Mouse (Mus musculus) CD8-positive naive resting alpha-beta T cell, adult 2 months (primary cell): ENCODE measurements around the gene Cby3.
"Not testable (repeated sequence)": the region's sequence is repeated elsewhere in the genome, so short reads cannot be mapped to it uniquely, and the experiment has no call there.

Experiments used
- DNase-seq, 2 experiments: peaks; one replicate each; pipeline ENCODE4 v3.0.0; 2022; ENCODE audit warnings: low read depth in 2 of 2, low spot score in 2 of 2

The Cby3 gene

DNA sequence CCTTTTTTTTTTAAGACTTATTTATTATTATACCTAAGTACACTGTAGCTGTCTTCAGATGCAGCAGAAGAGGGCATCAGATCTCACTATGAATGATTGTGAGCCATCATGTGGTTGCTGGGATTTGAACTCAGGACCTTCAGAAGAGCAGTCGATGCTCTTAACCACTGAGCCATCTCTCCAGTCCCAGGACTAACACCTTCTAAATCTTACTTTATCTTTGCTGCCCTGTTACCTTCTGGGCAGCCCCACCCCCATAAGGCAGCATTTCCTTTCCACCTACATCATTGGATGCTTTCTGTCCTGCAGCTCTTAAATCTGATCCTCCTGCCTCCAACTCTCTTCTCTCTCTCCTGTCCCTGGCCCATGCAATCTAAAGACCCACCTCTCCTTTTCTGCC, 7.0 kb downstream of the Cby3 start:
- DNase-seq, result not testable (repeated sequence)

DNA sequence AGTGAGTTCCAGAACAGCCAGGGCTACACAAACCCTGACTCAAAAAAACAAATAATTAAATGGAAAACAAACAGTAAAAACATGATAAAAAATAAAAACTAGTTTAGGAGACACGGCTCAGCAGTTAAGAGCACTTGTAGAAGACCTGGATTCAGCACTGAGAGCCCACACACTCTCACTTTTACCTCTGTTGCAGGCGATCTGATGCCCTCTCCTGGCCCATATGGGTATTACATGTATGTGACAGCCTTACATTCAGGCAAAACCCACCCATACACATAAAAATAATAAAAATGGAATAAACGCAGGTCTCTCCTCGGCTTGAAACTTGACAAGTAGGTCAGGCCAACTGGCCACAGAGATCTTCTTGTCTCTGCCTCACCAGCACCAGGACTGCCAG, 10.3 kb downstream of the Cby3 start:
- DNase-seq, result peak; percentile 75 to 82

DNA sequence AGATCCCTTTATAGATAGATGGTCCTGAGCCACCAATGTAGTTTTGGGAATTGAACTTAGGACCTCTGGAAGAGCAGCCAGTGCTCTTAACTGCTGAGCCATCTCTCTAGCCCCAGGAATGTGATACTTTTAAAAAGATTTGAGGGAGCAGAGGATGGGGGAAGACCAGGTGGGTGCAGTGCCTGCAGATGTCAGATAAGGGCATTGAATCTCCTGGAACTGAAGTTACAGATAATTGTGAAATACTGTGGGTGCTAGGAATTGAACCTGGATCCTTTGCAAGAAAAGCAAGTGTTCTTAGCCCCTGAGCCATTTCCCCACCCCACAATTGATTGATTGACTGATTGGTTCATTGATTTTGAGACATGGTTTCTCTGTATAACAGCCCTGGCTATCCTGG, 11.1 kb downstream of the Cby3 start:
- DNase-seq, result no peak

DNA sequence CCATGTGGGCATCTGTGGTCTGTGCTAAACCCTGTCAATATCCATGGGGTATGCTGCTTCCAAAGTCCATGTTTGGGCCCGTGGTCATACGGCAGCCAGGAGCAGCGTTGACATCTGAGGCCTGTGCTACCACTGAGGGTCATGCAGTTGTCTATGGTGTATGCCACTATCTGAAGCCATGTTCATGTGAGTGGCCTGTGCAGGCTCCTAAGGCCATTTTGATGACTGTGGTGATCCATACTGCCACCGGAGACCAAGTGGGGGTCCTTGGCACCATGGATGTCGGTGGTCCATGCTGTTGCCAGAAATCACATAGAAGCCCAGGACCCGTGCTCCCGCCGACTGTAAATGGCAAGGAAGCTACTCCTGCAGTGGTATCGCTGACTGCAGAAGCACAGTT, 13.3 kb downstream of the Cby3 start:
- DNase-seq, result no peak

DNA sequence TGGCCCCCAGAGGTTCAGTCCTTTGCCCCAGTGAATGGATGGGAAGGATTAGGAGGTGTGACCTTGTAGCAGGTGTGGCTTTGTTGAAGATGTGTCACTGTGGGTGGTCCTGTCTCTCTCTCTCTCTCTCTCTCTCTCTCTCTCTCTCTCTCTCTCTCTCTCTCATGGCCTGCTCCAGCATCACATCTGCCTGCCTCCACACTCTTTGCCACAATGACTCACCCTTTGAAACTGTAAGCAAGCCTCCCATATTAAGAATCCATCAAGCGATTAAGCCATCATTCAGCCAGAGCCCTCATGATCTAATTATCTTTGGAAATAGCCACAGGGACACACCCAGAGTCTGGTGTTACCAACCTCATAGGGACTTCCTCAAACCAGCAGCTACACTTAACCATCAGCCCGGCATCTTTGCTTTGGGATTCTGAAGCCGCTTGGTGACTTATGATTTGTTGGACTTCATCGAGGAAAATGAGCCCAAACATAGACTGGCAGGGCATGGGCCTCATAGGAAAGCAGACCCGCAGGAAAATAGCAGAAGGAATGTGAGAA, 15.2 kb downstream of the Cby3 start:
- no peak for DNase-seq

DNA sequence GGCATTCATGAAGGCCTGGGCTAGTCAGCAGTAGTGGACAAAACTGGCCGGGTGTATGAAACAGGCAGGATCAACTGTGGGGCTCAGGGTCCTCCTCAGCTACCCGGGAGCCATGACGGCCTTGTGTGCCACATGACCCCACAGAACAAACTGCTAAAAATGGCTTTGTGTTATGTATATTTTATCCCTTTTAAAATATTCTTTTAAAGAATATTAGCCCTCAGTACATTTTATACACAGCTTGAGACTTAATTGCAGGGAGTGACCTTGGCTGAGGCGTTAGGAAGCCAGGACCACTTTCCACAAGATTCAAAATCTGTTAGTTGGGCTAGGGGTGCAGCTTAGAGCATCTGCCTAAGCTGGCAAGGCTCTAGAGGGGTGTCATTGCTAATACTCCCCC, 16.7 kb downstream of the Cby3 start:
- DNase-seq, result no peak

DNA sequence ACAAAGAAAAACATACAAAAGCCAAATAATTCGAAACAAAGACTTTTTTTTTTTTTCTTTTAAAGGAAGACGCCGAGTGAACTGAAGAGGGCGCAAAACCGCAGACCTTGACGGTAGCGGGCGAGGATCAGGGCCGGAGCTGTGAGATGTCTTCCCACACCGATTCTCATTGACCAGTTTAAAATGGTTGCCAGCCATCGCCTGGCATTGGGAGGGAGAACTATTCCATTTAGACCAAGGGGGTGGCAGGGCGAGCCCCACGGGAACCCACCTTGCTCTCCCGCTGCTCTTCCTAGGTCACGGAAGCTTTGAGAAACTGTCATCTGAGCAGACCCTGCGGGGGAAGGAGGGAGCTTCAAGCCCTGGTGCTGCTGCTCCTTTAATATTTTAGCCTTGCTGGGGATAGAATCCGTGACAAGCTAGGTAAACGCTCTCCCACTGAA, 17.2 kb downstream of the Cby3 start:
- DNase-seq, result peak; percentile 41 to 49

DNA sequence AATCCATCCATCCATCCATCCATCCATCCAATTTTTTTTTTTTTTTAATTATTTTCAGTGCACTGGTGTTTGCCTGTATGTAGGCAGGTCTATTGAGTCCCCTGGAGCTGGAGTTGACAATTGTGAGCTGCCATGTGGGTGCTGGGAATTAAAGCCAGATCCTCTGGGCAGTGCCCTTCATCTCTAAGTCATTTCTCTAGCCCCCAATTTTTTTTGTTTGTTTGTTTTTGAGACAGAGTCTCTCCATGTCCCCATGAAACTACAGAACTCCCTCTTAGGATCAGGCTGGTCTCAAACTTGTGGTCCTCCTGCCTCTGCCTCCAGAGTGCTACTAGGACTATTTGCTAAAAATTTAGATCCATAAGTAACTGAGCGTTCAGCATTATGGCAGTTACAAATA, 17.6 kb downstream of the Cby3 start:
- DNase-seq, result no peak

DNA sequence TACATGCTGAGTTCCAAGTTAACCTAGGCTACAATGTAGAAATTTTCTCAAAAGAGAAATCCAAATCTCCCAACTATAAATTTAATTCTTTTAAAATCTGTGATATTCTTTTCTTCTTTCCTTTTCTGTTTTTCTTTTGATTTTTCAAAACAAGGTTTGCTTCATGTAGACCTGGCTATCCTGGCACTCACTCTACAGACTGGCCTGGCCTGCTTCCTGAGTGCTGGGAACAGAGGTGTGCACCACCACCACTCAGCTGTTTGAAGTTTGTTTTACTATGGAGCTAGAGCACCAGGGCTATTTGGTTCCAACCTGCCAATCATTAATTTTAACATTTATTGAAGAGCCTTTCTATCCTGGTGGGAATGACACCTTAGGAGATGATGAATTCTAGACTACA, 18.8 kb downstream of the Cby3 start:
- no peak for DNase-seq

DNA sequence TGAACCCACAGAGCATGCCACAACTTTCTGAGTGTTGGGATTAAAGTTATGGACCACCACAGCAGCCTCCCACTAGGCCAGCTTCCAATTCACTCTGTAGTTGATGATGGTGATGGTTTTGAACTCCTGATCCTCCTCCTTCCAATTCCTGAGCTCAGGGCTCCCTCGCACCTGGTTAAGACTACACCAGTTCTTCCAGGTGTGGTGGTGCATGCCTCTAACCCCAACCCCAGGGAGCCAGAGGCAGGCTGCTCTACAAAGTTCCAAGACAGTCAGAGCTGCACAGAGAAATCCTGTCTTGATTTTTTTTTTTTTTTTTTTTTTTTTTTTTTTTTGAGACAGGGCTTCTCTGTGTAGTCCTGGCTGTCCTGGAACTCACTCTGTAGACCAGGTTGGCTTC, 19.4 kb downstream of the Cby3 start:
- DNase-seq, result no peak

DNA sequence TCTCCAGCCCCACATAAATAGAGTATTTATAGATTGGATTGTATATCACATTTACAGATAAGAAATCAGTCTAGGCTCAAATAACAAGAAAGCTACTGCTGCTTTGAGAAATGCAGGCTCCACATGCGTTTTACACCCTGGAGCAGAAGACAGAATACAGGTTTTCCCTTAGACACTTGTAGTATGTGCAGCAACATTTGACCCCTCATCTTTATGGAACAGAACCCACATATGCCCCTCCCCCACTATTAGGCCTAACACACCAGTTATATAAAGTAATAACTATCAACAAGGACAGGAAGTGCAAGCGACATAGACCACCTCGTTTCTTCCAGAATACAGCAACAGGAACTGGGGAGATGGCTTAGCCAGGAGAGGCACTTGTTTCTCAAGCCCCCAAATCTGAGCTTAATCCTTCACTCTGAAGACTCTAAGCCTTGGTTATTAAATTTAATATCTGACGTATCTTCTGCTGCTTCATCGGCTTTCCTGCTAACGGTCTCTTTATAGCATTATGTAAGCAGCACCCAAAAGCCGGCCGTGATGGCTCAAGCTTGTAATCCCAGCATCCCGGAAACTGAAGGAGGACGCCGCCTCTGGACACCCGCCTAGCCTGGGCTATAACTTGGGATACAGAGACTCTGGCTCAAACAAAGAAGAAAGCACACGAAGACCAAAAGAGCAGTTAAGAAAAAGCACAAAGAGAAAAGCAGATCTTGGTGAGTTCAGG, 20.2 kb downstream of the Cby3 start:
- no peak for DNase-seq

DNA sequence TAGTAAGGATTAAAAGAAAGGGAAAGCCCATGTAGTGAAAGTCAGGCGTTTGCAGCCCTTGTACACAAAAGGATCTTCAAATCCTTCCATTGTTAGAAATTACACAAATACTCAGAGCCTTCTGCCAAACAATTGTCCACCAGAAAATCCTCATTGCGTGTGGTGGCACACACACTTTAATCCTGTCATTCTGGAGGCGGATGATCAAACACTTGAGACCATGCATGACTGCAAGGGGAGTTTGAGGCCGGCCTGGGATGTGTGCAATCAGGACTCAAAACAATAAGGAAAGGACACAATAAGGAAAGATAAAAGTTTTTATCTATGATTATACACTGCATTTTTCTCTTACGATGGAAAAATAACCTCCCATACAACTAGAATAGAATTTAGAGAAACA, 21.2 kb downstream of the Cby3 start:
- no peak for DNase-seq

DNA sequence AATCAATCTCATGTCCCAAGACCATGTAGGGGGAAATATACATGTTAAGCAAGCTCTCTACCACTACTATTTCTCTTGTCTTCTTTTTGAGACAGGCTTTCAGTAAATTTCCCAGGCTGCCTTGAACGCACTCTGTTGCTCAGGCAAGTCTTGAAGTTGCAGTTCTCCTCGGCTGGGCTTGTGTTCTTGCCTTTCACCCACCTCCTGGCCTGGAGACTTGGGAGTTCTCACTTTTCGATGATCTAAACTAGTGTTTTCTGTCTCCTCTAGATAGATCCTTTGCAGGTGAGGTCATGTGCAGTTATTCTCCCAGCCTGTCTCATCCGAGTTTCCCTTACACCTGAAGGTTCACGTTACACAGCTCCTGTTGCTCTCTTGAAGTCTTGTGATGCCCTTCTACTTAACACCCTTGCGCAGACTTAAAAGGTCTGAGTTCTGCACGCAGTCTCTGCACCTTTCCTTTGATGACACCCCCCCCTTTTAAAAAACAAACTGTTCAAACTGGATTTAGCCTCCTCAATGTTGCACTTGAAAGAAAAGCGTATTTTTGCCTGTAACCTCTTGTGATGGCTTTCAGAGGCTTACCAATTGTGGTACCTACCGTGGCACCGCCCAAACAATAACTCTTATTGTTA, 22.0 kb downstream of the Cby3 start:
- DNase-seq, result no peak

DNA sequence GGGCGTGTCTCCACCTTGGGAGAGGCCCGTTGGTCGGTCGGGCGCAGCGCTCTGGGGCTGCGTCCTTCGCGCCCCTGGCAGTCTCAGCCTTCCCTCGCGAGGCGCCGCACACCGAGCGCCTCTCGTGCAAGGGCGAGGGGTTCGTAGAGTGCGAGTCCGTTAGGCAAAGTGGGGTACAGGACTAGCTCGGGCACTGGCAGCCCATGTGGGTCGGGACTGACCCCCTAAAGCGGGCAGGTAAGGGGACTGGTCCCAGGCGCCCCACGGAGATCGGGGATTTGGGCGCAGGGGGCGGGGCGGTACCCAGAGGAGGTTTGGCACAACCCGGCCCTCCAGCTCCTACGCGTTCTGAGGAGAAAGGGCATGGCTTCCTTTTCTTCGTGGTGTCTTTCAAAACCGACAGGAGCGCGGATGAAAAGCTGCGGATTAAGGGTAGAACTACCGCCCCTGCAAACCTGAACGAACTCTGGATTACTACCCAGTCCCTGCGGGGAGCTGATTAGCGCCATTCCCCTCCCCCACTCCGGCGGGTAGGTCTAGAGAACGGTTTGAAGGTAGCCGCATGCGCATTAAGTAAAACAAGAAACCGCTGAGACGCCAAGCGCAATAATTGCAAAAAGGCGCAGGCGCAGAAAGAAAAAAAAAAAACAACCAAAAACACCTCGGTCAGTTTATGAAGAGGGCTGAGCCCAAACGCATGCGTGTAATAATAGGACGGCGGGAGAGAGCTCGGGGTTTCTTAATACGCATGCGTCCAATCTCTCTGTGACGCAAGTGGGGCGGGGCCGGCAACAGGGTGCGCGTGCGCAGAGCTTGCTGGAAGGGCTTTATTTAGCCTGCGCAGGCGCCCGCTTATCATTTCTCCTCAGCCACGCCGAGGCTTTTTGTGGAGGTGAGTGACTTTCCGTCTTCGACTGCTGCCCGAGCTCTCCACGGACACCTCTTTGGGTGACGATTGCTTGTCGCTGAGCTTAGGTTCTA, 22.9 kb downstream of the Cby3 start, which contains the start of gene Hnrnph1:
Gene Hnrnph1 (plus strand): TSS at position 80 of the 981 bp plus-strand sequence.
- DNase-seq, result peak; percentile 99

DNA sequence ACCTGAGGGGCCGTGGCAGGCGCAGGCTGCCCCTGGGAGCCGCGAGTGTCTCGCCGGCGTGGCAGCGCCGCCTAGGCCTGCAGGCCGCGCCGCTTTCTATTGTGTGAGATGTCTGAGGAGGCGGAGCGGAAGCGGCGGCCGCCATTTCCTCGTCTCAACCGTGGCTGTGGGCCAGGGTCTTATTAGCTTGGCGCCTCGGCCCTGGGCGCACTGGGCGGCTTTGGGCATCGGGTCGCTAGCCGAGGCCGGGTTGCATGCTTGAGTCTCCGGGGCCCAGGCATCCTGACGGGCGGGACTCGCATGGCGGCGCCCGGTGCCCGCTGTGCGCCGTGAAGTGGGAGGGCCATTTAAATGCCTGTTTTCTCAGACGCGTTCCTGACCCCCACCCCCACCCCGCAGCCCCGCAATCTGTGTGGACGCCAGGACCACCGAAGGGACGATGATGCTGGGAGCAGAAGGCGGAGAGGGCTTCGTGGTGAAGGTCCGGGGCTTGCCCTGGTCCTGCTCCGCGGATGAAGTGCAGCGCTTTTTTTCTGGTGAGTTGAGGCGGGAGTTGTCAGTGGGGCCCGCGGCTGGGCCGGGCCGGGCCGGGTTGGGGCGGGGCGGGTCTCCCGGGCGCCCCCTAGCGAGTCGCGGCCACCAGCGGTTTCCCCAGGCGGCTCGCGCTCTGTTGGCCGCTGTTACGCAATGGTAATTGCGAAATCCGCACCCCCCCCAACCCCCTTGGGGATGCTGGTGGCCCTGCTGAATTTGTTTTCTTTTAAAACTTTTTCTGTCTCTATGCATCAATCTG, 23.8 kb downstream of the Cby3 start:
- DNase-seq, result peak; percentile 74 to 75

DNA sequence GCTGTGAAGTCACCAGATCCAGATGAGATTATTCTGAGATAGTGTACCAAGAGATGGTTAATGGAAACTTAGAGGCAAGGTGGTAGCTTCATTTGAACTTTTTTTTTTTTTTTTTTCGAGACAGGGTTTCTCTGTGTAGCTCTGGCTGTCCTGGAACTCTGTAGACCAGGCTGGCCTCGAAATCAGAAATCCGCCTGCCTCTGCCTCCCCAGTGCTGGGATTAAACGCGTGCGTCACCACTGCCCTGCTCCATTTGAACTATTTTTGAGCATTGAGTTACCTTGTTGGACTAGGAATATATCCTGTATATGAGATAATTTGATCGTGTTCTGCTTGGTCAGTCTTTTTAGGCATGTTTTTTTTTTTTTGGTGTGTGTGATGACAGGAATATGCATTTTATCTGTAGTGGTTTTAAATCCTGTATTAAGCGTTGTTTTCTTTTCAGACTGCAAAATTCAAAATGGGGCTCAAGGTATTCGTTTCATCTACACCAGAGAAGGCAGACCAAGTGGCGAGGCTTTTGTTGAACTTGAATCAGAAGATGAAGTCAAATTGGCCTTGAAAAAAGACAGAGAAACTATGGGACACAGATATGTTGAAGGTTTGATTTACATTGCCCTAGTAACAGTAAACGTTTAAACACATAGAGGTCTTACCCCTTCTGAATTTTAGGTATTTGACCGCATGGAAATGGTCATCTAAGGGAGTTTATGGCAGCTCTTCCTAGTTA, 24.9 kb downstream of the Cby3 start:
- DNase-seq, result no peak

DNA sequence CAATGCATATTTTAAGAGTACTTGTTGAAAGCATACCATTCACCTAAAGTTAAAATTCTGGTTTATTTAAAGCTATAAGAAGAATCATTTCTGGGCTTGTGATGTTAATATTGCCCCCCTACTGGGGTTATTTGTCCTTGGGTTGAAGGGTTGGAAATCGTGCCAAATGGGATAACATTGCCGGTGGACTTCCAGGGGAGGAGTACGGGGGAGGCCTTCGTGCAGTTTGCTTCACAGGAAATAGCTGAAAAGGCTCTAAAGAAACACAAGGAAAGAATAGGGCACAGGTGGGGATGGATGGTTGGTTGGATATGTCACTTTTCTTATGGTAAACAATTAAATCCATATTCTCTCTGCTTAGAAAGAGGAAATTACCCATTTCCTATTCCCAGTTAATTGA, 27.0 kb downstream of the Cby3 start:
- no peak for DNase-seq

DNA sequence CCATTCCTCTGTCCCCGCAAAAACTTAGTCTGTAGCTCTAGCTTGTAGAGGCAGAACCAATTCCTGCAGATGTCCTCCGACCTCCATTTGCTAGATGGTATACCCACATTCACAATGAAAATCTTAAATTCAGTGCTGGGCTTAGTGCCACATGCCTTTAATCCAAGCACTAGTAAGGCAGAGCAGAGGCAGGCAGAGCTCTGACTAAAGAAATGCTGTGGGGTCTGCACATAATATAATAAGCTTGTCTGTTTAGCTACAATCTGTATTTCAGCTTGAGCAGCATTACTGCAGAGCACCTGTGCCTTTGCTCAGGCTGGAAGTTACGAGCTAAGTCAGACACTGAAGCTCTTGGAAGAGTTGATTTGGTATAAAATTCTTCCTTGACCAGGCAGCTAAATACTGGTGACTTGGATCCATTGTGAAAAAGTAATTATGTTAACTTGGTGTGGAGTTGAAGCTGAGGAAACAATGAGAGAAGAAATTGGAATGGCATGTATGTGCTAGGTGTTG, 33.0 kb downstream of the Cby3 start:
- no peak for DNase-seq

DNA sequence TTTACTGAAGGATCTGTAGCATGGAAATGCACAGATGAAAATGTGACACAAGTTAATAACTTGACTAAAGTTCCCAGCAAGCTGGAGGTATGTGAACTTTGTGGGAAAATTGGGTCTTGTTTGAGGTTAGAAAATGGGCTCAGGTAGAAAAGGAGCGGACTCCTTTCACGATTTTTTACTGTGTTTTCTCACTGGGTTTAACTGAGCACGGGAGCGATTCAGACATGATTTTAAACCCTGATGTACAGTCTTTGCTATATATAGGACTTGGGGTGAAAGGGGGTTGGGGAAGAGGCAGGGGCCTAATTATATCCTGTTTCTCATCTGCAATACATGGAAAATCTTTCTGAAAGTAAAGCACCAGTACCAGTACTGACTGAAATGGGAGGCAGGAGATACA, 33.4 kb downstream of the Cby3 start:
- DNase-seq, result no peak
